Mouse (Mus musculus) embryonic facial prominence, embryonic 12.5 days (tissue): ENCODE results near the gene Btbd35f11. TPM values are rescaled to one million over a fixed set of nuclear protein-coding genes. Genes with fewer than 3 reads are reported as not detected.
"Not testable (repeated sequence)": the region's sequence is repeated elsewhere in the genome, so short reads cannot be mapped to it uniquely, and the experiment has no call there.

ENCODE experiments used
- ATAC-seq: fragments of 200-750 bp; cut with Nextera tagmentation; 2 replicates; pipeline ENCODE4 v1.8.0; 2017; ENCODE audit not compliant: insufficient number of reproducible peaks, insufficient read depth, low FRiP score, low TSS enrichment
- H3K27ac ChIP-seq: fragments of 300-500 bp; sonication (generic); 2 replicates; pipeline ENCODE4 v1.5.1; 2016; ENCODE audit warnings: mild to moderate bottlenecking
- H3K27me3 ChIP-seq: fragments of 300-500 bp; sonication (generic); 2 replicates; pipeline ENCODE4 v1.6.1; 2016; ENCODE audit warnings: mild to moderate bottlenecking, moderate library complexity
- H3K36me3 ChIP-seq: fragments of 300-500 bp; sonication (generic); 2 replicates; pipeline ENCODE4 v1.6.1; 2016; ENCODE audit warnings: mild to moderate bottlenecking
- H3K4me1 ChIP-seq: fragments of 300-500 bp; sonication (generic); 2 replicates; pipeline ENCODE4 v1.6.1; 2016
- H3K4me2 ChIP-seq: fragments of 300-500 bp; sonication (generic); replicated peaks from 2 replicates; pipeline ENCODE4 v1.6.1; 2016; ENCODE audit warnings: mild to moderate bottlenecking, moderate library complexity
- H3K4me3 ChIP-seq: fragments of 300-500 bp; sonication (generic); 2 replicates; pipeline ENCODE4 v1.5.1; 2016; ENCODE audit warnings: mild to moderate bottlenecking
- H3K9ac ChIP-seq: fragments of 300-500 bp; sonication (generic); 2 replicates; pipeline ENCODE4 v1.6.1; 2016; ENCODE audit warnings: mild to moderate bottlenecking, moderate library complexity
- H3K9me3 ChIP-seq: fragments of 300-500 bp; sonication (generic); 2 replicates; pipeline ENCODE4 v1.6.1; 2016; ENCODE audit warnings: mild to moderate bottlenecking, moderate library complexity
- WGBS: fragments of 180-500 bp; shearing (Covaris S2); methylation state at CpG from one replicate; pipeline ENCODE4 v1.1.7; 2016; 5-methylcytosine and 5-hydroxymethylcytosine counted together
- polyA plus RNA-seq: library from polyadenylated mRNA; unstranded; fragments of >200 nt; fragmentation: Nextera tagmentation; extraction: Ambion mirVana; gene quantifications from 2 replicates; pipeline ENCODE4 v1.2.1, GENCODE M21; 2016

Btbd35f11 gene
- polyA plus RNA-seq, result not detected in 2 replicates

DNA sequence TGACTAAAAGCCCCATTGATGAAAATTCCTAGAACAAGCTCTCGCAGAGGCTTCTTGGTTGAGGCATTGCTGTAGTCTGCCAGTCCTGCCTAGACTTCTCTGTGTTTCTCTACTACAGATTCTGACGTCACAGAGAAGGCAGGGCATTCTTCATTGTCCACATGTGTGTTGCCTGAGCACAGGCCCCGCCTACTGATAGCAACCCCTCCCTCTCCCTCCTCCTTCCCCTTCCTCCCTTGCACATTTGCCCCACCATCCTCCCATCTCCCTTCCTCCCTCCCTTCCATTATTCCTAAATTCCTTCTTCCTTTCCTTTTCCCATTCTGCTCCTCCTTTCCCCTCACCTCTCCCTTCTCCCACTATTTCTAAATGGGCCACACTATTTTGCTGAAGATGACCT, at the start of gene Btbd35f11:
Gene Btbd35f11, minus strand, starts transcription at position 101 of the 400 bp plus-strand sequence.
- H3K27ac ChIP-seq, ATAC-seq, H3K4me1 ChIP-seq, H3K4me3 ChIP-seq, H3K9ac ChIP-seq, H3K36me3 ChIP-seq, H3K27me3 ChIP-seq, H3K4me2 ChIP-seq, H3K9me3 ChIP-seq: not testable (repeated sequence)
- WGBS, result 57% methylated on average over 2 of the region's 3 CpGs

DNA sequence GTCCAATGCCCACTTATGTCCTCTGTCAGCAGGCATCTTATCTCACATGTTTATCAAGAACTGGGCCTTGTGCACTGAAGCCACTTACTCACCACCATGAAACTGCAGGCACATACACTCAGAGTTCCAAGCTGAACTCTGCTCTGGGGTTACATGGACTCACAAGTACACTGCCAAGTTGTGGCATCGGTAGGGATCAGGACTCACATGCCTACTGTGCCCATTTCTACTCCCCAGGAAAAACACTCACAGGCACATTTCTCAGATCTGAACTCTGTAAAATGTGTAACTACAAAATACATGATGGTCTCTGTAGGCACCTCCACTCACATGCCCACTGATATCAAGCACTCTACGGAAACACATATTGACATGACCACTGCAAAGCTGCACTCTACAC, 33.5 kb downstream of the Btbd35f11 start:
- H3K9ac ChIP-seq, ATAC-seq, H3K4me3 ChIP-seq, H3K27ac ChIP-seq, H3K9me3 ChIP-seq, H3K36me3 ChIP-seq, H3K4me1 ChIP-seq, H3K27me3 ChIP-seq, H3K4me2 ChIP-seq: not testable (repeated sequence)
- 100% methylated on average over 1 of the region's 2 CpGs for WGBS

Other genes starting within 250 kb of the Btbd35f11 start
- gene Btbd35f24, start 247.9 kb downstream of the Btbd35f11 start, polyA plus RNA-seq, result not detected in 2 replicates